Mouse (Mus musculus) cortical plate, adult 2 months (tissue): ENCODE data around the gene Cdc16. TPM values are rescaled to one million over a fixed set of nuclear protein-coding genes. Genes with fewer than 3 reads are reported as not detected.

Source experiments
- H3K27ac ChIP-seq: fragments of 200-500 bp; 2 replicates; pipeline ENCODE4 v1.5.1; 2012; ENCODE audit warnings: low read length, control low read depth, inconsistent platforms; ENCODE audit not compliant: insufficient read depth
- H3K4me1 ChIP-seq: fragments of 200-500 bp; 2 replicates; pipeline ENCODE4 v1.6.1; 2011; ENCODE audit warnings: low read length; ENCODE audit not compliant: control insufficient read depth, insufficient read depth
- H3K4me3 ChIP-seq: fragments of 200-500 bp; 2 replicates; pipeline ENCODE4 v1.5.1; 2011; ENCODE audit warnings: mild to moderate bottlenecking, low read length, control low read depth; ENCODE audit not compliant: insufficient read depth
- CTCF ChIP-seq: fragments of 200-500 bp; IDR thresholded peaks from 2 replicates; pipeline ENCODE4 v1.5.1; 2011; ENCODE audit warnings: mild to moderate bottlenecking, control low read depth, low read length; ENCODE audit not compliant: insufficient read depth; ENCODE audit errors: extremely low read depth
- POLR2A ChIP-seq: fragments of 200-500 bp; IDR thresholded peaks from 2 replicates; pipeline ENCODE4 v1.6.1; 2011; ENCODE audit warnings: mild to moderate bottlenecking, low read length, control low read depth; ENCODE audit not compliant: insufficient read depth; ENCODE audit errors: extremely low read depth
- polyA plus RNA-seq: library from polyadenylated mRNA; depleted of rRNA; stranded (reverse); fragments of >200 nt; gene quantifications from 2 replicates; pipeline ENCODE4 v1.2.3, GENCODE M21; 2012; rRNA removed

Gene Cdc16
- polyA plus RNA-seq, 1 experiment, result 60.1 TPM

- Histone ChIP-seq H3K4me3 (no peak overlapping the region), H3K27ac (no peak overlapping the region), H3K4me1 (no peaks in the 10 kb centered on the region)
- TF ChIP-seq CTCF, result no peak
- no peak for TF ChIP-seq POLR2A
Observed at GRCm38 (mm10) chr8:13793746-13794101, 36.2 kb downstream of the Cdc16 start.

GRCm38 (mm10) chr8:13797676-13798075, 40.2 kb downstream of the Cdc16 start:
- H3K4me3 ChIP-seq, result no peak overlapping the region
- no peak overlapping the region for H3K27ac ChIP-seq
- H3K4me1 ChIP-seq, result no peaks in the 10 kb centered on the region
- no peak for TF ChIP-seq POLR2A
- no peak for TF ChIP-seq CTCF

DNA sequence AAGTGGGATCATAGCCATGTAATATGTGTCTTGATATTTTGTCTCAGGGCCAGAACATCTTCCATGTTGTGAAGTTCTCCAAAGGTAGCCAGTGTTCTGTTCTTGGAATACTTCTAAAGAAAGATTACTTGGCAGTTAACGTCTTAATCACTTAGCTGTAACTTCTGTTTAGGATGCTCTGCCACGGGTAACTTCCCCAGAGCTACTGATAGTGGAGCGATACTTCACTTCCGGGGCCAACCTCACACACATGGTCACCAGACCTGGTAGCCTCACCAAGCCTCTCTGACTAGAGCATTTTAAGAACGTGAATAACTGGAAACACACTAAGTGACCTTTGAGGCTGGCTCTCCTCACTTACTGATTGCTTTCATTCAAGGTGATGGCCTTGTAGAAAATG, 42.1 kb downstream of the Cdc16 start:
- no peak overlapping the region for H3K4me3 ChIP-seq
- no peak for TF ChIP-seq POLR2A
- TF ChIP-seq CTCF, result no peak
- no peak overlapping the region for H3K27ac ChIP-seq

DNA sequence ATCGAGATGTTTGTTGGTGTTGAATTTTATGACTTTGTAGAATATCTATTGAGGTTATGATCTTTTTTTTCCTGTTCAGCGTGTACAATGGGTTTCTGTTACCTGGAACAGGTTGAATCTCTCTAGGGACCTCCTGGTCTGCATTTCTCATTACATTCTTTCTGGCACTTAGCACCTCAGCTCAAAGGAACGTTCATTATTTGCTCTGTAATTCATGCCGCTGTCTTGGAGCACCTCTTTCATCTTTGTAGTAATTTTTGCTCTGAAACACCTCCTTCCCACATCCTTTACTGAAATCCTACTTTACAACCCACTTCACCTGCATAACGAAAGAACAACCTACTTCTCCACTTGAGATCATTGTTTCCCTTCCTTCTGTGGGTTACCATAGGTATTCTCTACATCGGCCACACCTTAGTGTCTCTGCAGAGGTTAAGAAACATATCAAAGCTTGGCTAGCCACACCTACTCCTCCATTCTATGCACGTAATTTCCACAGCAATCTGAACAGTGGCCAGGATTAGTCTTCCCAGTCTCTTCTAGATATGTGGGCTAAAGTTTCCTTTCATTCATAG, 71.2 kb downstream of the Cdc16 start:
- Histone ChIP-seq H3K4me3 (no peak overlapping the region), H3K4me1 (no peaks in the 10 kb centered on the region), H3K27ac (no peak overlapping the region)
- no peak for TF ChIP-seq CTCF
- TF ChIP-seq POLR2A, result no peak

More for the DNA sequence above, 42.1 kb downstream of the Cdc16 start:
- no peaks in the 10 kb centered on the region for H3K4me1 ChIP-seq

Other genes with a start within 250 kb of the Cdc16 start
- gene 1700029H14Rik, start 195.2 kb upstream of the Cdc16 start, polyA plus RNA-seq, result 0.08 and 0.17 TPM in 2 replicates
- 52.4 and 53.1 TPM in 2 replicates for gene Rasa3, start 80.1 kb upstream of the Cdc16 start, polyA plus RNA-seq
- 1.4 and 2.3 TPM in 2 replicates for gene Cfap97d2, start 51.8 kb upstream of the Cdc16 start, polyA plus RNA-seq
- gene Upf3a, start 27.9 kb downstream of the Cdc16 start, polyA plus RNA-seq, result 32.8 and 36.3 TPM in 2 replicates
- gene AF366264, start 80.7 kb downstream of the Cdc16 start, polyA plus RNA-seq, result not detected in 2 replicates
- 19.0 and 20.0 TPM in 2 replicates for gene Champ1, start 112.0 kb downstream of the Cdc16 start, polyA plus RNA-seq
- 55.6 and 57.0 TPM in 2 replicates for gene Coprs, start 132.6 kb downstream of the Cdc16 start, polyA plus RNA-seq